Mouse (Mus musculus) spleen, adult 2 months (tissue): ENCODE measurements around the gene Bmp10.

Experiments
- CTCF ChIP-seq: fragments of 200-500 bp; IDR thresholded peaks from 2 replicates; pipeline ENCODE4 v1.5.1; 2011; ENCODE audit warnings: mild to moderate bottlenecking, inconsistent platforms; ENCODE audit not compliant: insufficient read depth, insufficient read length, insufficient replicate concordance; ENCODE audit errors: extremely low read depth
- POLR2A ChIP-seq: fragments of 200-500 bp; IDR thresholded peaks from 2 replicates; pipeline ENCODE4 v1.6.1; 2011; ENCODE audit warnings: low read depth, low read length, inconsistent platforms

GRCm38 (mm10) chr6:87443253-87443652 is 14.5 kb downstream of the Bmp10 start:
- no peak for TF ChIP-seq POLR2A
- TF ChIP-seq CTCF: no peak
